Mouse (Mus musculus) kidney, embryonic 16.5 days (tissue): ENCODE results near the gene Tmem203. TPM values are rescaled to one million over a fixed set of nuclear protein-coding genes. Genes with fewer than 3 reads are reported as not detected.
A peak's percentile ranks its signal among the peaks of the same experiment; 100 is the strongest.

Experiments
- ATAC-seq: fragments of 200-750 bp; cut with Nextera tagmentation; 2 replicates; pipeline ENCODE4 v1.8.0; 2017; ENCODE audit warnings: moderate TSS enrichment; ENCODE audit not compliant: low FRiP score, low TSS enrichment
- H3K27ac ChIP-seq: fragments of 300-500 bp; sonication (generic); 2 replicates; pipeline ENCODE4 v1.5.1; 2014; ENCODE audit warnings: low read length
- H3K27me3 ChIP-seq: fragments of 300-500 bp; sonication (generic); 2 replicates; pipeline ENCODE4 v1.6.1; 2014; ENCODE audit warnings: low read length, control low read depth, mixed read lengths; ENCODE audit not compliant: insufficient read depth
- H3K36me3 ChIP-seq: fragments of 300-500 bp; sonication (generic); 2 replicates; pipeline ENCODE4 v1.6.1; 2014; ENCODE audit warnings: low read length, control low read depth, mixed read lengths; ENCODE audit not compliant: insufficient read depth
- H3K4me1 ChIP-seq: fragments of 300-500 bp; sonication (generic); 2 replicates; pipeline ENCODE4 v1.6.1; 2014; ENCODE audit warnings: low read length, control low read depth, mixed read lengths; ENCODE audit not compliant: insufficient read depth
- H3K4me2 ChIP-seq: fragments of 300-500 bp; sonication (generic); replicated peaks from 2 replicates; pipeline ENCODE4 v1.6.1; 2014; ENCODE audit warnings: low read depth, low read length
- H3K4me3 ChIP-seq: fragments of 300-500 bp; sonication (generic); 2 replicates; pipeline ENCODE4 v1.5.1; 2014; ENCODE audit warnings: mild to moderate bottlenecking, low read length
- H3K9ac ChIP-seq: fragments of 300-500 bp; sonication (generic); replicated peaks from 2 replicates; pipeline ENCODE4 v1.6.1; 2014; ENCODE audit warnings: low read length
- H3K9me3 ChIP-seq: fragments of 300-500 bp; sonication (generic); 2 replicates; pipeline ENCODE4 v1.6.1; 2016; ENCODE audit warnings: low read length, control low read depth
- WGBS: fragments of 180-500 bp; shearing (Covaris S2); extraction: QIAGEN DNeasy Blood & Tissue Kit; methylation state at CpG from one replicate; pipeline ENCODE4 v1.1.7; 2014; 5-methylcytosine and 5-hydroxymethylcytosine counted together
- polyA plus RNA-seq: library from polyadenylated mRNA; unstranded; fragments of >200 nt; fragmentation: Nextera tagmentation; extraction: Ambion mirVana; gene quantifications from 2 replicates; pipeline ENCODE4 v1.2.1, GENCODE M21; 2015

Gene Tmem203
- polyA plus RNA-seq, 1 experiment from 2014 or later: 25.6 TPM

DNA sequence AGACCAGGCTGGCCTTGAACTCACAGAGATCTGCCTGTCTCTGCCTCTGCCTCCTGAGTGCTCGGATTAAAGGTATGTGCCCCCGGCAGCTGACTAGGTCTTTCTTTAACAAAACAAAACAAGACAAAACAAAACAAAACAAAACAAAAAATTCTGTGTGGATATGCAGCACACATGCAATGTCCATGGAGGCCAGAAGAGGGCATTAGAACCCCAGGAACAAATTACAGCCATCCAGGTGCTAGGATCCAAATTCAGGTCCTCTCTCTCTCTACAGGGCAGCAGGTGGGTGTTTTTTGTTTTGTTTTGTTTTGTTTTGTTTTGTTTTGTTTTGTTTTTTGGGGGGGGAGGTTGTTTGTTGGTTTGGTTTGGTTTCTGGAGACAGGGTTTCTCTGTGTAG, 3.6 kb downstream of the Tmem203 start:
- 61% methylated on average over 2 of the region's 2 CpGs for WGBS
- H3K27me3 ChIP-seq: no peaks in the 10 kb centered on the region
- ATAC-seq: no peak
- no peak overlapping the region for H3K4me2 ChIP-seq
- H3K4me1 ChIP-seq: peaks cover 22% of the 10 kb centered on the region
- H3K9me3 ChIP-seq: no peaks in the 10 kb centered on the region
- no peak overlapping the region for H3K4me3 ChIP-seq
- H3K9ac ChIP-seq: no peak overlapping the region
- no peak overlapping the region for H3K27ac ChIP-seq
- H3K36me3 ChIP-seq: no peaks in the 10 kb centered on the region

DNA sequence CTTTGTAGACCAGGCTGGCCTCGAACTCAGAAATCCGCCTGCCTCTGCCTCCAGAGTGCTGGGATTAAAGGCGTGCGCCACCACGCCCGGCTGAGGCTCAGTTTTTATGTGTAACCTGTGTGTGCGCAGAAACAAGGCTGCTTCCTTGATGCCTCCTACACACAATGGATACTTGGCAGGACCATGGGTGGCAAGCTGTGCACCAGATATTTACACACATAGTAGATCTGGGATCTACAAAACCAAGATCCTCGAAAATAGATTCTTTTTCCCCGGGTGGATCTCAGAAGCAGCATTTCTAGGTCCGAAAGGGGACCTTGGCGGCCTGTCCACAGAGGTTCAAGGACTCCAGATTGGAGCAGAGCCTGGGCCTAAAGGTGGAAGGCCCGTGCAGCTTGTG, 6.6 kb downstream of the Tmem203 start:
- Histone ChIP-seq H3K9me3 (no peaks in the 10 kb centered on the region), H3K9ac (peak overlapping the region; percentile 70), H3K27ac (peak overlapping the region; percentile 75), H3K4me2 (peak overlapping the region; percentile 99), H3K27me3 (no peaks in the 10 kb centered on the region), H3K36me3 (no peaks in the 10 kb centered on the region), H3K4me1 (peaks cover 30% of the 10 kb centered on the region), H3K4me3 (peak overlapping the region; percentile 88)
- WGBS: 48% methylated on average over 12 of the region's 12 CpGs
- ATAC-seq: peak; percentile 39; the same call in 1 of the 2 replicates

DNA sequence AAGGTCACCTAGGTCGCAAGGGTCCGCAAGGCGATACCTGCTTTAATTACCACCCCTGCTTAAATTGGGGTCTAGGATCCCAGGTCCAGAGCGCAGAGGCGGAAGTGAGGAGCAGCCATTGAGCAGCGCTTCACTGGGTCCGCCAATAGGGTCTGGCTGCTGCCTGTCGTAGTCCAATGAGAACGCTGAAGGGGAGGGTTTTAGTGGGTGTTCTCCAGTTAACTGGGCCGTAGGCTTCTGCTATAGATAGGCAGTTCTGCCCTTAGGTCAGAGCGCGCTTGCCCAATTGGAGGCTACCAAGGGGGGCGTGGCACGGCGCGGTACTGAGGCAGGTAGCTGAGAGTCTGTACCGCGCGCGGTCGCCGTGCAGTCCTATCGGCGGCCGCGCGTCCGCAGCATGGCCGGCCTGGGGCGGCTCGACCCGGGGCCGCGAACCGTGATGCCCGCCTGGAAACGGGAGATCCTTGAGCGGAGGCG, 7.1 kb downstream of the Tmem203 start, which contains the start of gene Tprn:
Tprn (plus strand) TSS at position 328 of the 477 bp plus-strand sequence.
- under 1% methylated on average over 39 of the region's 39 CpGs for WGBS
- peak; percentile 99 for ATAC-seq
- H3K36me3 ChIP-seq: no peaks in the 10 kb centered on the region
- H3K4me1 ChIP-seq: peaks cover 34% of the 10 kb centered on the region
- peak within 1 kb of the TSS; percentile 99 for H3K4me2 ChIP-seq
- H3K9me3 ChIP-seq: no peaks in the 10 kb centered on the region
- peak within 1 kb of the TSS; percentile 88 for H3K4me3 ChIP-seq
- peak within 1 kb of the TSS; percentile 75 for H3K27ac ChIP-seq
- peak within 1 kb of the TSS; percentile 76 for H3K9ac ChIP-seq
- no peaks in the 10 kb centered on the region for H3K27me3 ChIP-seq

DNA sequence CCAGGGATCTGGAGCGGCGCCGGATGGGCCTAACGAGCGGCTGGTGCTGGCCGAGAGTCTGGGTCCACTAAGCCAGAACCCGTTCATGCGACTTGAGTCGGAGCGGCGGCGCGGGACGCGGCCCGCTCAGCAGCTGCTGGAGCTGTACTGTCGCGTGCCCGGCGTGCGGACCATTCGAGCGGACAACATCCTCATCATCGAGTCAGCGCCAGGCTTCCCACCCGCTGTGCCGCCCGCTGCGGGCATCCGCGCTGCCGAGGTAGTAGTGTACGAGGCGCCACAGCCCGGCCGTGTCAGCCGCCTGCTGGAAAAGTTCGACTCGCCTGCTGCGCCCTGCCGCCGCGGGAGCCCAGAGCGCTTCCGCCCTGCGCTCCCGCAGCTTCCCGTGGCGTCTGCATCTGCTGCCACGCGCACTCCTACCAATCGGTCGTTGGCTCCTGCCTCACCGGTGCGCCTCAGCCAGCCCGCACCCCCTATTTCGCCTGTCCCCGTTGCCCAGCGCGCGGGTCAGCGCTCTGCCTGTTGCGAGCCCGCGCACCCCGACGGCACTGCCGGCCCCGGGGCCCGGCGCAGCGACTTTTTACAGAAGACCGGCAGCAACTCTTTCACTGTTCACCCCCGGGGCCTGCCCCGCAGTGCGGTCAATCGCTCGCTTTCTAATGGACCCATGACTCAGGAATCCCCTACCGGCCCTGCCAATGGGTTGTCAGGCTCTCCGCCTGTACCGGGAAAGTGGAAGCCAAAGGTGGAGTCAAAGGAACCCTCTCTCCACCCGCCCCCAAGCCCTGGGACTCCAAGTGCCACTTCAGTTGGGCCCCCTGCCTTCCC, 7.8 kb downstream of the Tmem203 start:
- H3K27ac ChIP-seq: 0 out of 2 replicates have a peak overlapping the region, but pooled peaks have one; percentile 39
- ATAC-seq: peak; percentile 10; the same call in 1 of the 2 replicates

DNA sequence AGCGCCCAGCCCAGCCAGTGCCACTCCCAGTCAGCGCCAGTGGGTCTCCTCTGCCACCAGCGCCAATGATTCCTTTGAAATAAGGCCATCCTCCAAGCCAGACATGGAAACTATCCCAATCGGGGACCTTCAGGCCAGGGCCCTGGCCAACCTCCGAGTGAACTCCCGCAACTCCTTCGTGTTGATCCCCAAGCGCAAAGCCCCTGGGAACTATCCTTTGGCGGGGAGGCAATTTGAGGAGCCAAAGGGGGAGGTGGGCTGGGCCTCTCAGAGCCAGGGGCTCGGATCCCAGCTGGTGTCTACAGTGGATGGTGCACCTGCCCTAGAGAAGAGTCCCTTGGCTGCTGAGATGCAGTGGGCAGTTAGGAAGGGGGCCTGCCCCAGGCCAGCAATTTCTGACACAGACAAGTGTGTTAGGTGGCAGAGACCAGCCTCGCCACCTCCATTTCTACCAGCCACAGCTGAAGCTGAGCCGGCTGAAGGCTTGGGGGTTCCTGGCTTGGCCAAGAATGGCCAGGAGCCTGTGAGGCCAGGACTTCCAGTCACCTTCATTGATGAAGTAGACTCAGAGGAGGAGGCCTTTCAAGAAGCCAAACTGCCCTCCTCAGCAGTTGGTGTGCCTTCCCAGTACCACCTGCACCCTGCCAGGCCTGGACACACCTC, 8.5 kb downstream of the Tmem203 start:
- Histone ChIP-seq H3K4me1 (peaks cover 34% of the 10 kb centered on the region), H3K27me3 (no peaks in the 10 kb centered on the region), H3K4me2 (peak overlapping the region; percentile 99), H3K9me3 (no peaks in the 10 kb centered on the region), H3K4me3 (peak overlapping the region; percentile 88), H3K9ac (peak overlapping the region; percentile 76), H3K36me3 (0 out of 2 replicates have a peak, but pooled peaks cover 2% of the 10 kb centered on the region), H3K27ac (no peak overlapping the region)
- WGBS: 21% methylated on average over 12 of the region's 12 CpGs
- ATAC-seq: no peak

More for the DNA sequence above, 7.8 kb downstream of the Tmem203 start:
- Histone ChIP-seq H3K4me1 (peaks cover 34% of the 10 kb centered on the region), H3K4me3 (peak overlapping the region; percentile 88), H3K4me2 (peak overlapping the region; percentile 99), H3K27me3 (no peaks in the 10 kb centered on the region), H3K36me3 (no peaks in the 10 kb centered on the region), H3K9me3 (no peaks in the 10 kb centered on the region), H3K9ac (peak overlapping the region; percentile 76)
- under 1% methylated on average over 82 of the region's 82 CpGs for WGBS

DNA sequence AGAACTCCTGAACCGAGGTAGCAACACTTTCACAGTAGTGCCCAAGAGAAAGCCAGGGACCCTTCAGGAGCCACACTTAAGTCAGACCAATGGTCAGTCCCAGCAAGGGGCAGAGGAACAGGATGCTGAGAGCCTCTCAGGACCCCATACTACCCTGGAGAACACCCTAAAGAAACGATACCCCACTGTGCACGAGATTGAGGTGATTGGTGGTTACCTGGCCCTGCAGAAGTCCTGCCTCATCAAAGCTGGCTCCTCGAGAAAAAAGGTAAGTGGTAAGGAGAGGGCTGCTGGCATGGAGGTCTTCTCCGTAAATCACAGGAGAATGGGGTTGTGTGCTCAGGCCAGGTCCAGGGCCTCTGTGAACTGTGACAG, 9.0 kb downstream of the Tmem203 start:
- Histone ChIP-seq H3K9me3 (no peaks in the 10 kb centered on the region), H3K4me2 (peak overlapping the region; percentile 99), H3K4me1 (peaks cover 34% of the 10 kb centered on the region), H3K27me3 (no peaks in the 10 kb centered on the region), H3K9ac (peak overlapping the region; percentile 76; the same call in 1 of the 2 replicates), H3K36me3 (peaks cover 6% of the 10 kb centered on the region; the same call in 1 of the 2 replicates), H3K4me3 (peak overlapping the region; percentile 88; the same call in 1 of the 2 replicates), H3K27ac (no peak overlapping the region)
- WGBS: 73% methylated on average over 5 of the region's 5 CpGs
- ATAC-seq: no peak

DNA sequence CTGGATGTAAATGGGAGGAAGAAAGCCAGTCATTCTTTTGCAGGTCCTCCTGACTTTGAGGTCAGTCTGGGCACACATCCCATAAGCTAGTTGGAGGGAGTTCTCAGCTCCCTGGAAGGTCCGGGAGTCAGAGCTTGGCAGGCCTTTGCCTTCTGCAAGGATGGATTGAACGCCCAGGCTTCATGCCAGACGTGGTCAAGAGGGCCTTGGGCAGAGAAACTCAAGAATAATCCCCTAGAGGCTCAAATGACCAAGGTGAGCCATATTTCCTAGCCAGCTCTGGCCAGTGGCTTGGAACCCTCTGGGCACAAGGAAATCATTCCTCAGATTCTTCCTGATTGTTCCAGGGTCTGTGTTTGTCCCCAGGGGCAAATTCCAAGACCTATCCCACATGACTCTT, 9.6 kb downstream of the Tmem203 start:
- H3K9me3 ChIP-seq: no peaks in the 10 kb centered on the region
- WGBS: 55% methylated on average over 3 of the region's 3 CpGs
- peaks cover 34% of the 10 kb centered on the region for H3K4me1 ChIP-seq
- peak overlapping the region; percentile 99; the same call in 1 of the 2 replicates for H3K4me2 ChIP-seq
- 0 out of 2 replicates have a peak overlapping the region, but pooled peaks have one; percentile 88 for H3K4me3 ChIP-seq
- no peak for ATAC-seq
- H3K27me3 ChIP-seq: no peaks in the 10 kb centered on the region
- H3K9ac ChIP-seq: no peak overlapping the region
- H3K27ac ChIP-seq: no peak overlapping the region
- H3K36me3 ChIP-seq: peaks cover 12% of the 10 kb centered on the region

DNA sequence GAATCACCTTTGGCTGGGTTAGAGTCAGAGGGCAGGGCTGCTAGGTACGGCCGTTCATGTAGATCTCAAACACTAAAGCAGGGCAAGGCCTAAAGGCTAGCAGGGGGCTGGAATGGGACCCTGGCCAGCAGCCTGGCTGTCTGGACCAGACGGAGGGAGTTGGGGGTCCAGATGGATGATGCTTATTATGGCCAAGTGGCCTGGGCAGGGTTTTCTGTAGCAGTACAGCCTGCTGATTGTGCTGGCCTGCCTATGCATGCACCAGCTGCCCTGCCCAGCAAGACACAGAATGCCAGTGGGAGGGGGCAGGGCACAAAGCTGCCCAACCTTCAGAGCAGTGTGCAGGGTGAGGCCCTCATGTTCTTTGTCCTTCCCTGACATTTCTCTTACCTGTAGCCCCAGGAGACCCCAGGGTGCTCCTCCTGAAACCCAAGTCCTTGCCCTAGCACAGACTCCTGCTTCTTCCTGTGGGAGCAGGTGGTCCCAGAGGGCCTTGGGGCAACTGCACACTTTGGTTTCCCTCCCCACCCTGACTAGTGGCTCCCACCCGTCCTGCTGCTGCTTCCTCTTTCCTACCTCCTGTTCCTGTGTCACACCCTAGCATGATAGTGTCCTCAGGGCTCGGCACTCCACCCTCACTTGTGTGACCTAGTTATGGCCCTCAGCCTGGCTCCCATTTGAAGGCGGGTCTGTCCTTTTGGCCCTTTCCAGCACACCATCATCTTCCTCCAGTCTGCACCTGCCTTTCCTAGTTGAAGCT, 10.8 kb downstream of the Tmem203 start:
- H3K27ac ChIP-seq: no peak overlapping the region
- peak overlapping the region; percentile 36; the same call in 1 of the 2 replicates for H3K9ac ChIP-seq
- 62% methylated on average over 6 of the region's 6 CpGs for WGBS
- H3K9me3 ChIP-seq: no peaks in the 10 kb centered on the region
- H3K4me1 ChIP-seq: peaks cover 35% of the 10 kb centered on the region
- no peak for ATAC-seq
- H3K27me3 ChIP-seq: no peaks in the 10 kb centered on the region
- peak overlapping the region; percentile 24 for H3K4me2 ChIP-seq
- H3K4me3 ChIP-seq: peak overlapping the region; percentile 1; the same call in 1 of the 2 replicates
- H3K36me3 ChIP-seq: peaks cover 22% of the 10 kb centered on the region

DNA sequence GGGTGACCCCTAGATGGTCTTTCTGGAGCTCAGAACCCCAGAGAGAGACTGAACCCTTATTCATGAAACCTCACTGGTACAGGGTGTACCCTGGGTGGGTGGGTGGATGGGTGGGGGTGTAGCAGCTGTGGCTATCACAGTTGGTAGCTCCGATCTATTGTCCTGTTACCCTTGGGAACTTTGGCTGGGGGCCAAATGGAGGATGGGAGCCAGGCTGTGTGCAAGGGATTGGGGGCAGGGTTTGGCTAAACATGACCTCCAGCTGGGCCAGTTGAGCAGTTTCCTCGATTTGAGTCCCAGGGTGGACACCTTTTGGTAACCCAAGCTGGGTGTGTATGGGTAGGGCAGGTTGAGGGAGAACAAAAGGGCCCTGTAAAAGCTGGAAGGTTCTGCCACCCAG, 11.5 kb downstream of the Tmem203 start:
- H3K4me2 ChIP-seq: peak overlapping the region; percentile 24
- no peaks in the 10 kb centered on the region for H3K9me3 ChIP-seq
- no peaks in the 10 kb centered on the region for H3K27me3 ChIP-seq
- H3K9ac ChIP-seq: 0 out of 2 replicates have a peak overlapping the region, but pooled peaks have one; percentile 33
- ATAC-seq: no peak
- no peak overlapping the region for H3K4me3 ChIP-seq
- H3K27ac ChIP-seq: no peak overlapping the region
- peaks cover 22% of the 10 kb centered on the region for H3K36me3 ChIP-seq
- H3K4me1 ChIP-seq: peaks cover 42% of the 10 kb centered on the region
- 30% methylated on average over 2 of the region's 2 CpGs for WGBS
